Mouse (Mus musculus): Measurements from ENCODE around the gene Gm20388. TPM values are rescaled to one million over a fixed set of nuclear protein-coding genes. Genes with fewer than 3 reads are reported as not detected.

Gm20388 gene
- polyA plus RNA-seq, 1 experiment from 2014 or later: not detected

- Histone ChIP-seq H3K4me1 (replicated peaks) (peaks cover 91% of the 10 kb centered on the region), H3K9me3 (replicated peaks) (no peaks in the 10 kb centered on the region), H3K9ac (no peak overlapping the region), H3K36me3 (peaks cover 51% of the 10 kb centered on the region), H3K4me3 (replicated peaks) (no peak overlapping the region), H3K4me2 (no peak overlapping the region), H3K27ac (0 out of 2 replicates have a peak overlapping the region, but pooled peaks have one; percentile 2), H3K27me3 (no peaks in the 10 kb centered on the region)
- DNase-seq (no peak), ATAC-seq (ENCODE audit: low read depth) (no peak)
- 89% methylated on average over 4 of the region's 4 CpGs for WGBS (ENCODE audit: insufficient replicate concordance)
Observed at GRCm38 (mm10) chr8:122529159-122529558, 2618.5 kb downstream of the Gm20388 start.

- Histone ChIP-seq H3K27ac (peak overlapping the region; percentile 59), H3K9me3 (replicated peaks) (no peaks in the 10 kb centered on the region), H3K4me1 (replicated peaks) (peaks cover 88% of the 10 kb centered on the region), H3K36me3 (peaks cover 62% of the 10 kb centered on the region), H3K4me2 (no peak overlapping the region), H3K4me3 (replicated peaks) (no peak overlapping the region), H3K27me3 (no peaks in the 10 kb centered on the region), H3K9ac (no peak overlapping the region)
- DNase-seq (no peak), ATAC-seq (ENCODE audit: low read depth) (no peak)
- WGBS (ENCODE audit: insufficient replicate concordance): 82% methylated on average over 8 of the region's 8 CpGs
Observed at GRCm38 (mm10) chr8:122531312-122531711, 2620.7 kb downstream of the Gm20388 start.

- peak overlapping the region; percentile 98 for H3K27ac ChIP-seq
- peak overlapping the region; percentile 78 for H3K9ac ChIP-seq
- DNase-seq (no peak), ATAC-seq (ENCODE audit: low read depth) (no peak)
- H3K9me3 ChIP-seq (replicated peaks): no peaks in the 10 kb centered on the region
- peaks cover 59% of the 10 kb centered on the region for H3K36me3 ChIP-seq
- 33% methylated on average over 6 of the region's 6 CpGs for WGBS (ENCODE audit: insufficient replicate concordance)
- peaks cover 93% of the 10 kb centered on the region for H3K4me1 ChIP-seq (replicated peaks)
- no peaks in the 10 kb centered on the region for H3K27me3 ChIP-seq
- H3K4me3 ChIP-seq (replicated peaks): peak overlapping the region; percentile 48
- H3K4me2 ChIP-seq: peak overlapping the region; percentile 78
Observed at GRCm38 (mm10) chr8:122537033-122537432, 2626.4 kb downstream of the Gm20388 start.

- Histone ChIP-seq H3K27me3 (no peaks in the 10 kb centered on the region), H3K36me3 (peaks cover 63% of the 10 kb centered on the region), H3K9ac (peak overlapping the region; percentile 78), H3K27ac (peak overlapping the region; percentile 98), H3K4me2 (peak overlapping the region; percentile 78), H3K4me1 (replicated peaks) (peaks cover 93% of the 10 kb centered on the region), H3K4me3 (replicated peaks) (peak overlapping the region; percentile 48), H3K9me3 (replicated peaks) (no peaks in the 10 kb centered on the region)
- peak; percentile 94 for ATAC-seq (ENCODE audit: low read depth)
- DNase-seq: peak; percentile 82
- WGBS (ENCODE audit: insufficient replicate concordance): 8% methylated on average over 2 of the region's 2 CpGs
Observed at GRCm38 (mm10) chr8:122537812-122538211, 2627.2 kb downstream of the Gm20388 start.

- Histone ChIP-seq H3K4me2 (peak overlapping the region; percentile 78), H3K9me3 (replicated peaks) (no peaks in the 10 kb centered on the region), H3K36me3 (peaks cover 65% of the 10 kb centered on the region), H3K27me3 (no peaks in the 10 kb centered on the region), H3K9ac (peak overlapping the region; percentile 78), H3K4me1 (replicated peaks) (peaks cover 93% of the 10 kb centered on the region), H3K4me3 (replicated peaks) (peak overlapping the region; percentile 48; the same call in 1 of the 2 replicates), H3K27ac (peak overlapping the region; percentile 98)
- DNase-seq (peak; percentile 52), ATAC-seq (ENCODE audit: low read depth) (peak; percentile 39)
- 53% methylated on average over 9 of the region's 9 CpGs for WGBS (ENCODE audit: insufficient replicate concordance)
Observed at GRCm38 (mm10) chr8:122538310-122539076, 2627.9 kb downstream of the Gm20388 start.

- DNase-seq (no peak), ATAC-seq (ENCODE audit: low read depth) (no peak)
- H3K36me3 ChIP-seq: peaks cover 56% of the 10 kb centered on the region
- H3K4me2 ChIP-seq: no peak overlapping the region
- peaks cover 99% of the 10 kb centered on the region for H3K4me1 ChIP-seq (replicated peaks)
- H3K27me3 ChIP-seq: no peaks in the 10 kb centered on the region
- peak overlapping the region; percentile 30; the same call in 1 of the 2 replicates for H3K9ac ChIP-seq
- no peak overlapping the region for H3K4me3 ChIP-seq (replicated peaks)
- 79% methylated on average over 8 of the region's 8 CpGs for WGBS (ENCODE audit: insufficient replicate concordance)
- H3K9me3 ChIP-seq (replicated peaks): no peaks in the 10 kb centered on the region
- peak overlapping the region; percentile 99 for H3K27ac ChIP-seq
Observed at GRCm38 (mm10) chr8:122544138-122544537, 2633.5 kb downstream of the Gm20388 start.

- Histone ChIP-seq H3K4me3 (replicated peaks) (peak overlapping the region; percentile 99), H3K9me3 (replicated peaks) (no peaks in the 10 kb centered on the region), H3K4me2 (peak overlapping the region; percentile 99), H3K4me1 (replicated peaks) (peaks cover 91% of the 10 kb centered on the region), H3K36me3 (peaks cover 45% of the 10 kb centered on the region), H3K27me3 (no peaks in the 10 kb centered on the region), H3K9ac (peak overlapping the region; percentile 99), H3K27ac (peak overlapping the region; percentile 99)
- peak; percentile 86 for ATAC-seq (ENCODE audit: low read depth)
- DNase-seq: peak; percentile 87
- 33% methylated on average over 7 of the region's 7 CpGs for WGBS (ENCODE audit: insufficient replicate concordance)
Observed at GRCm38 (mm10) chr8:122546066-122546755, 2635.6 kb downstream of the Gm20388 start.

- Histone ChIP-seq H3K4me2 (peak overlapping the region; percentile 99), H3K36me3 (peaks cover 38% of the 10 kb centered on the region), H3K9me3 (replicated peaks) (no peaks in the 10 kb centered on the region), H3K27ac (peak overlapping the region; percentile 99), H3K9ac (peak overlapping the region; percentile 99), H3K27me3 (no peaks in the 10 kb centered on the region), H3K4me3 (replicated peaks) (peak overlapping the region; percentile 99), H3K4me1 (replicated peaks) (peaks cover 88% of the 10 kb centered on the region)
- no peak for ATAC-seq (ENCODE audit: low read depth)
- WGBS (ENCODE audit: insufficient replicate concordance): 58% methylated on average over 24 of the region's 24 CpGs
- DNase-seq: no peak
Observed at GRCm38 (mm10) chr8:122546811-122547453, 2636.3 kb downstream of the Gm20388 start.

- peak overlapping the region; percentile 99 for H3K27ac ChIP-seq
- peak overlapping the region; percentile 99 for H3K9ac ChIP-seq
- peaks cover 29% of the 10 kb centered on the region for H3K36me3 ChIP-seq
- no peaks in the 10 kb centered on the region for H3K27me3 ChIP-seq
- WGBS (ENCODE audit: insufficient replicate concordance): 3% methylated on average over 5 of the region's 5 CpGs
- DNase-seq (peak; percentile 82), ATAC-seq (ENCODE audit: low read depth) (peak; percentile 72)
- H3K9me3 ChIP-seq (replicated peaks): no peaks in the 10 kb centered on the region
- H3K4me3 ChIP-seq (replicated peaks): peak overlapping the region; percentile 99
- H3K4me2 ChIP-seq: peak overlapping the region; percentile 99
- peaks cover 83% of the 10 kb centered on the region for H3K4me1 ChIP-seq (replicated peaks)
Observed at GRCm38 (mm10) chr8:122547815-122548214, 2637.2 kb downstream of the Gm20388 start.

GRCm38 (mm10) chr8:122548331-122548730, 2637.7 kb downstream of the Gm20388 start:
- ATAC-seq (ENCODE audit: low read depth): no peak
- H3K9ac ChIP-seq: peak overlapping the region; percentile 99
- H3K4me1 ChIP-seq (replicated peaks): peaks cover 80% of the 10 kb centered on the region
- no peak for DNase-seq
- H3K36me3 ChIP-seq: peaks cover 24% of the 10 kb centered on the region
- no peaks in the 10 kb centered on the region for H3K27me3 ChIP-seq
- H3K27ac ChIP-seq: peak overlapping the region; percentile 99
- H3K4me2 ChIP-seq: peak overlapping the region; percentile 99
- H3K4me3 ChIP-seq (replicated peaks): peak overlapping the region; percentile 99
- 32% methylated on average over 13 of the region's 13 CpGs for WGBS (ENCODE audit: insufficient replicate concordance)
- H3K9me3 ChIP-seq (replicated peaks): no peaks in the 10 kb centered on the region

GRCm38 (mm10) chr8:122548891-122549439, 2638.3 kb downstream of the Gm20388 start:
- peak overlapping the region; percentile 99 for H3K27ac ChIP-seq
- H3K4me2 ChIP-seq: peak overlapping the region; percentile 99
- DNase-seq (no peak), ATAC-seq (ENCODE audit: low read depth) (no peak)
- H3K27me3 ChIP-seq: no peaks in the 10 kb centered on the region
- no peaks in the 10 kb centered on the region for H3K9me3 ChIP-seq (replicated peaks)
- H3K4me3 ChIP-seq (replicated peaks): peak overlapping the region; percentile 99
- peaks cover 18% of the 10 kb centered on the region for H3K36me3 ChIP-seq
- 51% methylated on average over 3 of the region's 3 CpGs for WGBS (ENCODE audit: insufficient replicate concordance)
- peaks cover 80% of the 10 kb centered on the region for H3K4me1 ChIP-seq (replicated peaks)
- peak overlapping the region; percentile 99 for H3K9ac ChIP-seq

All from liver, embryonic 13.5 days (tissue).